Mouse (Mus musculus): ENCODE measurements at regions not wholly inside any gene's neighbourhood (a gene's known extent, or its start where the extent isn't known, plus 50 kb on each side); places are given as distances from the start of the nearest gene placed in this dataset.

DNA sequence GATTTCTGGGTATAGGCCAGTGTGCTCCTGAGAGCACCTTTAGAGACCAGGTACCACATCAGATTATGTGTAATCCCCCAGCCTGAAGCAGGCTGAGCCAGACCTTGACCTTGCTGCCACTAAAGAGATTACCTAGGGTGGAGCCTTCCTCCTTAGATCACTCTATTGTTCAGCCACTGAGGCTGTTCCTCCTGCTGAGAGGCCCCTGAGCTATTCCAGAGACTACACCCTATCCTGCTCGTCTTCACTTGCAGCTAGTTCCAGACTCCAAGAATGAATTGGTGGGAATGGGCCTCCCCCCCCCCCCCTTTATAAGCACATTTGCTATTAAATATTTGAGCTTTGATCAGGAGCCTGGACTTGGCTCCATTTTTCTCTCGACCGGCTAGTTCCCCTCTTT lies 163.8 kb upstream of the Tpk1 start:
- H3K4me1 ChIP-seq (ENCODE audit: control insufficient read depth in 1 of 2, insufficient read depth in 2 of 2, low read length in 2 of 2) = no peaks in the 10 kb centered on the region
- no peak overlapping the region for H3K9ac ChIP-seq (ENCODE audit: control insufficient read depth, low read depth, low read length, poor library complexity, severe bottlenecking)
- no peak overlapping the region for H3K27ac ChIP-seq (ENCODE audit: control insufficient read depth, low read depth, low read length)
- DNase-seq (ENCODE audit: low read depth, low spot score) = no peak
- H3K27me3 ChIP-seq (ENCODE audit: control insufficient read depth in 1 of 2, insufficient read depth in 2 of 2, low read length in 2 of 2) = no peaks in the 10 kb centered on the region
- H3K9me3 ChIP-seq (replicated peaks; ENCODE audit: insufficient read depth, low read length) = no peaks in the 10 kb centered on the region
- H3K79me2 ChIP-seq (ENCODE audit: control insufficient read depth, insufficient read depth, low read length, poor library complexity) = no peaks in the 10 kb centered on the region
- H3K36me3 ChIP-seq (ENCODE audit: control insufficient read depth in 1 of 2, insufficient read depth in 2 of 2, low read length in 2 of 2) = no peaks in the 10 kb centered on the region
- TF ChIP-seq ZKSCAN1 (IDR thresholded peaks at IDR 0.05; ENCODE audit: low read depth, low read length) (no peak), USF1 (IDR thresholded peaks at IDR 0.05; ENCODE audit: low read depth, low read length) (no peak), EP300 (IDR thresholded peaks at IDR 0.05; ENCODE audit: low read depth in 1 of 2, low read length in 2 of 2) (no peak), MEF2A (IDR thresholded peaks at IDR 0.05; ENCODE audit: extremely low read depth, insufficient replicate concordance, low read depth, low read length, poor library complexity, severe bottlenecking) (no peak), TAL1 (IDR thresholded peaks at IDR 0.05; ENCODE audit: low read length) (no peak), POLR2AphosphoS2 (IDR thresholded peaks at IDR 0.05; ENCODE audit: low read length) (no peak), RAD21 (IDR thresholded peaks at IDR 0.05; ENCODE audit: low read depth, low read length) (no peak), POLR2A (IDR thresholded peaks at IDR 0.05; ENCODE audit: control insufficient read depth in 1 of 2, insufficient read depth in 1 of 2, low read depth in 1 of 2, low read length in 2 of 2, poor library complexity in 1 of 2) (no peak), MYB (IDR thresholded peaks at IDR 0.05; ENCODE audit: low read depth, low read length) (no peak), NELFE (IDR thresholded peaks at IDR 0.05; ENCODE audit: low read depth, low read length) (no peak), BHLHE40 (IDR thresholded peaks at IDR 0.05; ENCODE audit: borderline replicate concordance, low read depth, low read length) (no peak), USF2 (IDR thresholded peaks at IDR 0.05; ENCODE audit: borderline replicate concordance in 1 of 2, insufficient read depth in 1 of 2, low read depth in 1 of 2, low read length in 2 of 2) (no peak), CHD2 (IDR thresholded peaks at IDR 0.05; ENCODE audit: low read length) (no peak), ZNF384 (IDR thresholded peaks at IDR 0.05; ENCODE audit: low read depth, low read length) (no peak), SMC3 (IDR thresholded peaks at IDR 0.05; ENCODE audit: low read depth, low read length) (no peak)
- H3K4me3 ChIP-seq (ENCODE audit: control insufficient read depth in 1 of 2, insufficient read depth in 1 of 2, low read depth in 2 of 2, low read length in 2 of 2) = no peak overlapping the region

Measured in MEL (cell line).